Mouse (Mus musculus) cerebellum, adult 18-20 months (tissue): Measurements from ENCODE around the gene Ell2.
"Not testable (repeated sequence)": the region's sequence is repeated elsewhere in the genome, so short reads cannot be mapped to it uniquely, and the experiment has no call there.

Experiments used
- DNase-seq, 2 experiments: peaks; one replicate each; pipeline ENCODE4 v3.0.0; 2021

The Ell2 gene

DNA sequence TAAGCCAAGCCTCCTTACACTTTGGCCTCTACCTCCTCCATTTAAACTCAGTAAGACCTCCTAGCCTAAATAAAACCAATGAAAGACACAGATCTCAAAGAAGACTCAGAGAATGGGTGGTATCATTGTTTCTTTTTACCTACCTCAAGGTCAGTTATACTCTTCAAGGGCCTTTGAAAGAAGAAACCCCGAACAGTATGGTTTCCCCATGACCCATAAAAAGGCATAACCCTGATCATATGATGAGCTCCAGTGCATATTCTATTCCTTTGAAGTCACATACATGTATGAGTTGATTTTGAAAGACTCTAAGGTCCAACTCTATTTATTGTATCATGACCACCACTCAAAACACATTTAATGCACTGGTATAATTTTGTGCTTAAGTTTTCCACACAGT lies at the start of gene Ell2:
TSS of gene Ell2 (plus strand) at position 301 of the 400 bp plus-strand sequence.
- DNase-seq, result no peak

DNA sequence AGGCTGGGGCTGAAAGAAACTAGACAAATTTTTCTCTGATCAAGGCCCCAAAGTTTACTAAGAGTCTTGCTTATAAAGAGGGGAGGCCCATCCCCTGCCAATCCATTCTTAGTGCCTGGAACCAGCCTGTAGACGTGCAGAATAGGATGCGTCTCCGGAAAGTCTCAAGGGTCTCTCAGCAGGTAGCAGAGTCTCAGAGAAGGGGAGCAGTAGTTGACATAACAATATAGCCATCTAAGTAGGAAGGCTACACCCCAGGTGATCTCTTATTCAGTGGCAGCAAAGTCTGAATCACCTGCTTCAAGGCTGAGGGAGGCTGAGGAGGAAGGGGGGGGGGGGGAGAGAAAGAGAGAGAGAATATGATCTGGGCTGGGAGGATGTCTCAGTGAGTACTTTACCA lies 21.1 kb upstream of the Ell2 start:
- no peak for DNase-seq

DNA sequence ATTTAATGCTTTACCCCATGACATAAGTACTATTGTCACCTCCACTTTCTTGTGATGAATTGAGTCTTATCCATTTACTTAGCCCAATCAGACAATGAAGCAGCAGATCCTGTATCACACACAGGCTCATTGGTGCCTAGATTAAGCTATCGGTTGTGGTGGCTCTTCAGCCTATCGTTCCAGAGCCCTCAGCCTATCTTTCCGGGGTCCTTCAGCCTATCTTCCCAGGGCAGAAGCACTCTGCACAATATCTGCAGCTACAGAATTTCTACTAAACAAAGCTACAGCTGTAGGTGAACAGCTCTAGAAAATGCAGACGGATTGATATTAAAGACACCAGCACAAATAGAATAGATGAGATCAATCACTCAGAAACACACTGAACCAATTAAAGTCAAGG lies 19.6 kb upstream of the Ell2 start:
- no peak for DNase-seq

DNA sequence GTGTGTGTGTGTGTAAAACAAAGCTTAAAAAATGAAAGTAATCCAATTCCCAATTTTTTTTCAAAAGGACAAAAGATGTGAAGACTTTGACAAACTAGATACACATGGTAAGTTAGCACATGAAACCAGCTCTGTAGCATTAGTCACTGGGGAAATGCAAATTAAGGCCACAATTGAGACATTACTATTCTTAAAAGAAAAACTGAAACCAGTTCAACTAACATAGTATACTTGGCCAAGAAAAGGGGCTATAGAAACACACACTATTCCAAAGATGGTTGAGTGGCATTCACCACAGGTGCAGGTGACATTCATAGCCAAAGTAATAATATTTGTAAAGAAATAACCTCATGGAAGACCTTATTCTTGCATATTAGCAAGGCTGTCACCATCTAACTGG lies 14.9 kb upstream of the Ell2 start:
- no peak for DNase-seq

DNA sequence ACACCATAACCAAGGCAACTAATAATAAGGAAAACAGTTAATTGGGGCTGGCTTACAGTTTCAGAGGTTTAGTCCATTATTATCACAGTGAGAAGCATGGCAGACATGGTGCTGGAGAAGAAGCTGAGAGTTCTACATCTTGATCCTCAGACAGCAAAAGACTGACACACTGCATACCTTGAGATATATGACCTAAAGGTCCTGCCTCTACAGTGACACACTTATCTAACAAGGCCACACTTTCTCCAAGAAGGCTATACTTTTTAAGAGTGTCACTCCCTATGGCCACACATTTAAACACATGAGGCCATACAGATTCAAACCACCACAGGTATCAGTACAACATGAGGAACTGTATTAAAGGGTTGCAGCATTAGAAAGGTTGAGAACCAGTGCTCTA lies 13.5 kb upstream of the Ell2 start:
- no peak for DNase-seq

DNA sequence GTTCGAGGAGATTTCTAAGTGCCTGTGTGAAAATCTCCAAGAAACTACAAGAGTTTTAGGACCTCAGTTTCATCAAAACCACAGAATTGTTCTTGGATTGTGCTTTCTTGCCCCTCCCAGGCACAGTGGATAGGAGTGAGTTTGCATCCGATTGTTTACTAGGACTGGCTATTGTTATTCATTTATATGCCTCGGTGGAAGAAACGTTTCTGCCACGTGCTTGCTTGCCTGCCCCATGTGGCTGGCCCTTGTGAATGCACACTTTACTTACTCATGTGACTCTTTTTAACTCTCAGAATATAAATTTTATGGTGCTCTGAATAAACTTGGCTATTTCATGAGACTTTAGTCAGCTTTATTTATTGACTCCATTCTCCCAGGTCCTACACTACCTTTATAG lies 3.7 kb upstream of the Ell2 start:
- no peak for DNase-seq

DNA sequence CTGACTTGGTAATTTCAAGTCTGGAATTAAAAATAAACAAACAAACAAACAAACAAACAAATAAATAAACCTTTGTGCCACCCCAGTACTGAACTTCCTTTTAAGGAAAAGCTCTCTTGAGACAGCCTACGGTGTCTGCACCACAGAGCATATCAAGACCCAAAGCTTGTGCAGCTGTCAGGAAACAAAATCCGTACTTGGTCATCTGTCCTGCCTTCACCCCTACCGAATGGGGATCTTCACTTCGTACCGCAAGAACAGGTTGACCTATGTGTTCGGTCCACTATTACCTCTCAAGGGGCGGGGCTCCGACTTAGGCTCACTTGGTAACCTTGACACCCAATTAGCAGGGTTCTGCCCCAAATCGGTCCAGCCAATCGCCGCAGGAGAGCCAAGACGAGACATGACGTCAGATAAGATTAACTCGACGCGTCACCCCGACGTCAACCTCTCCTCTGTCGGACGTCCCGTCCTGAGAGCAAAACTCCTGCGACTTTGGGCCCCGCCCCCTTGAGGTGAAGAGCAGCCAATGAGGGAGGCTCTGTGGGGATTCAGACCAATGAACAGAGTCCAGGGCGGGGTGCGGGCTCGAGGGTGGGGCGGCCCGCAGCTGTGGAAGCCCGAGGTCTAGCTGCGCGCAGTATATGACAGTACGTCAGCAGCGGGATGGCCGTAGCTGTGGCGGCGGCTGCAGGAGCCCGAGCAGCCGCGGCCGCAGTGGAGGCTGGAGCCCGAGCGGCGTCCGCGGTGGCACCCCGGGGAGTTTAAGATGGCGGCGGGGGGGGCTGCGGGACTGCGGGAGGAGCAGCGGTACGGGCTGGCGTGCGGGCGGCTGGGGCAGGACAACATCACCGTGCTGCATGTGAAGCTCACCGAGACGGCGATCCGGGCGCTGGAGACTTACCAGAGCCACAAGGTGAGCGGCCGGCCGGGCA lies 592 bp downstream of the Ell2 start:
- DNase-seq, result peak; percentile 66 to 71

DNA sequence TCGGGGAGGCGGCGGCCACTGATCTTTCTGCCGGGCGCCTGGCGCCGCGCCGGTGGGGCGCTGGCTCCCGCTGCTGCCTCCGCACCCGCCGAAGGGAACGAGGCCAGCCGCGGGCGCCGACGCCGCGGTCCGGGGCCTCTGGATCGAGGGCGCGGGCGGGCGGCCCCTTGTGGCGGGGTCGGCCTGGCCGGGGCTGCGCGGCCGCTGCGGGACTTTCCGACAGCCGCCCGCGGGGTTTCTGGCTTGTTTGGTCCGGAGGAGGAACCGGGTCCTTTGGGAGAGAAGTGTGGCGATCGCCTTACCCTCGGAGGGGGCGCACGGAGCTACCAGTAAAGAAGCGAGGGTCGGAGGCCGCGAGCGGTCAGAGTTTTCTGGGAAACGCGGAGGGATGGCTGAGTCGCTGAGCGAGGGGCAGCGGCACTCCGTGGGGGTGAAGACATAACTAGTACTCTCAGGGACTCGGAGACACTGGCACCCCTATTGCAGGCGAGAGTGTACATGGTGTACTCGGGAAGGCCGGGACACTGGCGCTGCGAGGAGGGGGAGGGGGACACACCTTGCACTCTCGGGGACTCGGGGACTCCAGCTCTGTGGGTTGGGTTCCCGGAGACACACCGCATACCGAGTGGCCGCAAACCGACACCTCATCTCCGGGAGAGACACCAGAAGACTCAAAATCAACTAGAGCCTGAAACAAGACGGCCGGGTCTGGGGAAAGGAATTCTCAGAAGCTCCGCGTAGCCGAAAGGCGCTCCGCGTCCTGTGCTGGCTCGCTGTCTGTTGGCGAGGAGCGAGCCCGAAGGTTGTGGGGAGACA lies 1.5 kb downstream of the Ell2 start:
- DNase-seq, result peak; percentile 23 to 37

DNA sequence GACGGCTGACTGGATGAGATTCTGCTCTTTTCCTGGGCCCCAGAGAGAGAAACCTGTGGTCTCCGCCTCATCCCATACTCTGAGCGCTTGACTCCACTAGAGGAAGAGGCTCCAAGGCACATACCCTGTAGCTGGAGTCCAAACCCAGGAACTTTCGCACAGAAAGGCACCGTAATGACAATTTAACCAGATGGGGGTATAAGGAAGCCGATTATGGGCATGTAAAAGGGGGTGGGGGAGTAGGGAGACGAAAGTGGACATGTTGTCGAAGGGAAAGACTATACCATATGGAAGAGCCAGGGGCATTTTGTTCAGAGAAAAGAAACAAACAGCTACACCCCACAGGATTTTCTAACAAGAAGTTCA lies 2.1 kb downstream of the Ell2 start:
- DNase-seq, result no peak

DNA sequence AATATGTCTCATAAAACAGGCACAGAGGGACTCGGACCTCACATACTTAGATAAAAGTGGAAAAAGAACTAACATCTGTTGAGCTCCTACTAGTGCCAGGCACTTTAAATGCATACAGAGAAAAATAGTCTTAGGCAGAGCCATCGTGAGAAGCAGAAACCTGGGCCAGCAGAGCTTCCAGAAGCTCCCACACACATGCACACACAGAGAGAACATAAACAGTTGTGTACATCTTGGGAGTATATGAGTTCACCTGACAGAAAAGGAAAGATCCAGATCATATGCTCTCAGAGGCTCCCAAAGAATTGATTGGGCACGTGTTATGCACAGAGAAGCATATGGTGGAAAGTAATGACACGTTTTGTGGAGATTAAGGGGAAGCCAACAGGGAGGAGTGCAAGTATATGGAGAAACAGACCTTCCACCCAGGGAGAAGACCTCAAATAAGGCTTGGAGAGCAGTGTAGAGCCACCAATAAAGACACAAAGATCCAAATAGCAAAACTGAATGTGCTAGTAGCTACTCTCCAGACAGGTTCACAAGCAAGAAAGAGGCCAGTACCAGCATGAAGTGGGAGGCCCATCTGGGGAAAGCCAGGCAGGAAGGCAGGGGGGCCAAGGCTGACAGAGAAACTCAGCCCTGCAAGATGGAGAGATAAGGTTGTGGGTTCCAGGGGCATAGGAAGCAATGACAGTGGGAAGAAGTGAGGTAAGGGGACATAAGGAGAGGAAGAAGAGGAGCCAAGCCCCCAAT lies 2.6 kb downstream of the Ell2 start:
- DNase-seq, result no peak

DNA sequence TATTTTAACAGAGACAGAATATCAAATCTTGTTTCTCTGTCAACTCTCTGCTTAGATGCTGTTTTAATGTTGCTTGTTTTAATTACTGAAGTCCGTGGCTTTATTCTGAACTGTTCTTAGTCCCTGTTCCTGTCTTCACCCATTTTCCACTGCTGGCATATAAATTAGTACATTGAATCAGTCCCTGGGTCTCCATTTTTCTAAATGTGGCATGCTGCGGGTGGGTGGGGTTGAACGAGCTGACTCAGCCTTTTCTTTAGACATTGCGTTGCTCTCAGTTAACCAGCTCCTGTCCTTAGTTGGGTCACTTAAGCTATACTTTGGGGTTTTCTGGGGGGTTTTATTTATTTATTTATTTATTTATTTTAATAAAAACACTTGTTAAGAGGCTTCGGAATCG lies 3.6 kb downstream of the Ell2 start:
- no peak for DNase-seq

DNA sequence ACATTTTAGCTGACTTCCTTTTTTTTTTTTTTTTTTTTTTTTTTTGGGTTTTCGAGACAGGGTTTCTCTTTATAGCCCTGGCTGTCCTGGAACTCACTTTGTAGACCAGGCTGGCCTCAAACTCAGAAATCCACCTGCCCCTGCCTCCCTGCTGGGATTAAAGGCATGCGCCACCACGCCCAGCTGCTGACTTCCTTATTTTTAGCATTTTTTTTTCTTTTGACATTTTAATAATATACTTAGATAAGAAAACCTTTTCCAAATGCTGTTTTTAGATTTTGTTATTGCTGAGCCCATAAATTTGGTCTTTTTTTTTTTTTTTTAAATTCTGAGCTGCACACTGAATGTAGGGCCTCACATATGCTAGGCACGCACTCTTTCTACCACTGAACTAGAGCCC lies 5.0 kb downstream of the Ell2 start:
- DNase-seq, result not testable (repeated sequence)

DNA sequence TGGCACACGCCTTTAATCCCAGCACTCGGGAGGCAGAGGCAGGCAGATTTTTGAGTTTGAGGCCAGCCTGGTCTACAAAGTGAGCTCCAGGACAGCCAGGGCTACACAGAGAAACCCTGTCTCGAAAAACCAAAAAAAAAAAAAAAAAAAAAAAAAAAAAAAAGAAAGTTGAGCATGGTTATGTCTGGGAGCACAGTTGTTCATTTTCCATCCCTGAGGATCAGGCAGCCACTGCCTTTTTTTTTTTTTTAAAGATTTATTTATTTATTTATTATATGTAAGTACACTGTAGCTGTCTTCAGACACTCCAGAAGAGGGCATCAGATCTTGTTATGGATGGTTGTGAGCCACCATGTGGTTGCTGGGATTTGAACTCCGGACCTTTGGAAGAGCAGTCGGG lies 6.0 kb downstream of the Ell2 start:
- DNase-seq, result not testable (repeated sequence)

DNA sequence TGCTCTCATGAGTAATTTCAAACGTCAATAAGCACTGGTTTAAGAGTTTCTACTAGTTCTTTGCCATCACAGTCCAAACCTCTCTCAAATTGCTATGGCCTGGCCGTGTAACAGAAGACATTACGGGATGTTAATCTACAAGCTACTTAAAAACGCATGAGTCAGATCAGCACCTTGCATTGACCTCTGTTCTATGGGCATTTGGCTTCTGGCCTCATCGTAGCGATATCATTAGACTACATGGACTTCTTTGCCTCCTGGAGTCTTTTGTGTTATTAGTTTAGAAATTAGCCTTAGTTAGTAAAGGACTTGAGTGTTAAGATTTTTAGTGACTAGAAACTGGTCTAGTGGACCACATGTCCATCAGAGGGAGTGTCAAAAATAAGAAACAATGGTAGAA lies 7.8 kb downstream of the Ell2 start:
- no peak for DNase-seq

DNA sequence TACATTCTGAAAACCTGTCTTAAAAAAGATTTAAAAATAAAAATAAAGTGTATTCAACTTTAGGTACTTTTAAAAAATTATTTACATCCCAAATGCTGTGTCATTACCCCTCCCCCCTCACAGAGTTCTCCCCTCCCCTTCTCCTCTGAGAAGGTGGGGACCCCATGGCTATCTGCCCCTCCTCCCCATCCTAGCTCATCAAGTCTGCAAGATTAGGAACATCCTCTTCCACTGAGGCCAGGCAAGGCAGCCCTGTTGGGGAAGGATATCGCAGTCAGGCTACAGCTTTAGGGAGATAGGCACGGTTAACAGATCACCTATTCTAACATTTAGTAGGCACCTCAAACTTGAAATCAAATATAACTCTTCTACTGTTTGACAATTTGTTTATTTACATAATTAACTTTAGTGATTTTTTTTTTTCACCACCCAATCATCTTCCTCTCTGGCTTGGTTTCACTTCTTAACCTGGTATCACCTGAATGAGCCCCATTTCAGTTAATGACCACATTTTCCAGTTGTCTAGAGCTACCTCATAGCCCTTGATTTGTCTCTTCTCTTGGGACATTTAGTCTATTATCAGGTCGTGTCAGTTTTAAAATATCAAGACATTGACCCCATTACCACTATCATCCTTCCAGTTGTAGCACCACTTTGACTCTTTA lies 11.2 kb downstream of the Ell2 start:
- no peak for DNase-seq

DNA sequence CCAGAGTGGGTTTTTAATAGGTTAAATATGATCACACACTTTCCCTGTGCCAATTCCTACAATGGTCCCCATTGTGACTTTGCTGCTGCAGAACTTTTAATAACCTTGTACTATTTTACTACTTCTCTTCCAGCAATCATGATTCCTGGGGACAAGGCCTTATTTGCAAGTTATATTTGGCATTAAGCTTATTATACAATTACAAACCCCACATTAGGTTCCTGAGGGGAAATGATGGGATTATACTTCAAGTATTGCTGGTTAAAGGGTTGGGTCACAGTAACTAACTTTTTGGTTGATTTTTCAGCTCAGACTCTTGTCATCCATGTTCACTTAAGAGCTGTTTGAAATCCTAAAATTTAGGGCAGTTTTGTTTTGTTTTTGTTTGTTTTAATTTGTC lies 11.8 kb downstream of the Ell2 start:
- no peak for DNase-seq

DNA sequence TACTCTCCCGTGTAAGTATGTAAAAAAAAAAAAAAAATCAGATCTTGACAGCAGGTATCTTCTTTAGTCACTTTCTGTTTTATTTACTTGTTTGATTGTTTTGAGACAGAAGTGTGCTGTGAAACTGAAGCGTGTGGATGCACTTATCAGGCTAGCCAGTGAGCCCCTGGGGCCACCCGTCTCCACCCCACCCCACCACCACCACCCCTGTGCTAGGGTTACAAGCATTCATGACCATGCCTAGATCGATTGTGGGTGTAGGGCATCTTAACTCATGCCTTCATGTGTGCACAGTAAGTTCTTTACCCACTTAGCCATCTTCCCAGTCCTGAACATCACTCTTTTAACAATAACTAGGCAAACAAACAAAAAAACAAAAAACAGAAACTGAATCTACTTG lies 13.1 kb downstream of the Ell2 start:
- no peak for DNase-seq

DNA sequence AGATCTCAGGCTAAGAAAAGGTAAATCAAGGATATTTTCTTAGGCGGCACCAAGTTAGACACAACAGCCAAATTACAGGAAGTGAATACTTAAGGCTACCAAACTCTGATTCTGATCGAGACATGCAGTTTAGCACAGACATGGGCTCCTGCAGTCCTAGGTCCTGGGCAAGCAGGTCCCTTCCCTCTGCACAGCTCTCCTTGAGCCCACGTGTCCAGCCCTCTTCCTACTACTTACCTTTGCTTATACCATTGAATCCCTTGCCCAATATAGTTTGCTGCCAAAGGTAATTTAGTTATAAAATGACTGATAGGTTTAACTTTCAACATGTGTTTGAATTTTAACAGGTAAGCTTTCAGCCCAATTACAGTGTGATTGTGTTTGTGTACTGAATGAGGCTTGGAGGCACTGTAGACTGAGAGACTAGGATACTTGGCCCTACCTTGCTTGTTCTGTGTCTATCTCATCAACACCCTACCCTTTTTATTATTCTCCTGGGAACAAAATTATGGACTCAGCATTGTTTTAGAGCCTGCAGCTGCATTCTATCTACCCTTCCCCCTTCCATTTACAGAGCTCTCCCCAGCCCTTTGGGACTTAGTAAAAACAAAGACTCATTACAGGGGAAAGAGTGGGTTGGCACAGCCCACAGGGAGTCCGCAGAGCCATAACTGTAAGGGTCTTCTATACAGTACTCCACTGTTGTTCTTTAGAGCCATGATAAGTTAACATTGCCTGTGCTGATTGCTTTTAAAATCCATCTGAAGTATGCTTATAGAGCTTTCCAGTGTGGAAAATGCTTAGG lies 20.2 kb downstream of the Ell2 start:
- DNase-seq, result no peak

DNA sequence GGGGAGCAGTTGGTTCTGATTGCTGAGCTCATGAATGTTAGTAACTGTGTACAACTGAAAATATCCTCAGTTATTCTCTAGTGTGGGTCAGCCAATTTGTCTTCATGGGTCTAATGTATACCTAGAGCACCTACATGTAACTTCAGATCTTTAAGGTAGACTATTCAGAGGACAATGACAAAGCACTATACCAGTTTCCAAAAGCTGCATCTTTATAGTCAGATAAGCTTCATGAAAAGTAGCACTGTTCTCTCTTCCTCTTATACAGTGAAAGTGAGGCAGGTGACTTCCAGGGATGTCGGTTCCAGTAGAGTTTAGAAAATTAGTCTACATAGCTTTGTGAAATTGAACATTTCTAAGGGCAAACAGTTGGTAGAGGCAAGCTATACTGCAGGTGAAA lies 21.4 kb downstream of the Ell2 start:
- no peak for DNase-seq

DNA sequence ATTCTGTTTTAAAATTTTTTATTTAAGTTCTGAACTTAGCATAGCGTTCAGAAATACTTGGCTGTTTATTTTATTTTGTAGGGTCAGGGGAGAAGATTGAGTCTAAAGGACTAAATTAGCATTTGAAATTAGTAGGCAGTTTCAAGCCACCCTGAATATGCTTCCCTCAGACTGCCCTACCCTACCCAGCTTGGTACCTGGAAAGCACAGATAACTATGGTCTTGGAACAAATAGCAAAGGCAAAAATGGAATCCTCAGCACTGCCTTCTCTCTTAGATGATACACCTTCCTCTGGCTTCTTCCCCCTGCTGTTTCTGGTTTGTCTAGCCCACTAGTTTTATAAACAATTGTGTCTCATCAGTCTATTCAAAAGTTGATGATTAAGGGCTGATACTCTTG lies 23.3 kb downstream of the Ell2 start:
- DNase-seq, result no peak

DNA sequence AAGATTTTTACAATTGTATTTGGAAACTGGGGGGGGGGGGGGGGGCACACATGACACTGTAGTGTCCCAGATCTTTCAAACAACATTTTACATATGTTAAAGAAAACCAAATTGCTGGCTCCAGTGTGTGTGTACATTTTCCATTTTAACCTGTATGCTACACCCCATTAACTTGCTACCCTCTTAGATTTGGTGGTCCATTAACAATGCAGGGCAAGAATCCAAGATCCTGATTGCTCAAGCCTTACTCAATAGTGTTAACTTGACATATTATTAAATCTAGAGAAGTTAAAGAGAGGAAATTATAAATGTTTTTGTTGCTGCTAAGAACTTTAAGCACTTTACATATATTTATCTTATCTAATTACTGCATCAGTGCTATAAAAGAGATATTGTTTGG lies 24.2 kb downstream of the Ell2 start:
- DNase-seq, result no peak

DNA sequence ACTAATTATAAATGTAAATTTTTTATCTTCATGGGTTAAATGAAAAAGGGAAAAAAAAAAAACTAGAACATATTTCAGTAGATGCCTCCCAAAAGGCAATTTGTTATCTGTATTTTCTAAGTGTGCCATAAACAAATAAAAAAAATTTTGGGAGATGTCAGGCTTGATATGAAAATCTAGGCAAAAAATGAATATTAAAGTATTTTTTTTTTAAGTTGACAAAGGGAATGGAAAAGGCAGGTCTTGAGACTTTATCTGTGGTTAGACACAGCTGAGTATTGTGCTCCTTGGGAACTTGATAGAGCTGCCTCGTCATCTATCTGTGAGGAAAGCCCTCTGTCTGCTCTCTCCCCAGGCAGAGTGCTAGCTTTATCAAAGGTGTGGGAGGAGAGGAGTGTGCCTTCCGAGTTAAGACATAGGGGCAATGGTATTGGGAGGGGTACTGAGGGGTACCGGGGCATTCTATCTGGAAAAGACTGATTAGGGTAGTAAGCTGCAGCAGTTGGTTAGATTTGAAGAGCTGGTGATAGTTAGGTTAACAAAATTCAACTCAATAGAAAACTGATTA lies 27.1 kb downstream of the Ell2 start:
- DNase-seq, result no peak
